Mouse (Mus musculus) kidney, postnatal 10 days (tissue): Measurements from ENCODE around the gene Sept9.

Experiments used
- DNase-seq: peaks from one replicate; pipeline ENCODE4 v3.0.0; 2021; ENCODE audit warnings: mixed read lengths

Gene Sept9

GRCm38 (mm10) chr11:117387241-117387640, 187.8 kb downstream of the Sept9 start:
- DNase-seq = peak; percentile 41

GRCm38 (mm10) chr11:117390001-117390402, 190.5 kb downstream of the Sept9 start:
- DNase-seq = peak; percentile 72

- DNase-seq = no peak
Measured at GRCm38 (mm10) chr11:117390774-117391534, 191.5 kb downstream of the Sept9 start.

GRCm38 (mm10) chr11:117392251-117392650, 192.8 kb downstream of the Sept9 start:
- peak; percentile 50 for DNase-seq

GRCm38 (mm10) chr11:117393715-117394114, 194.3 kb downstream of the Sept9 start:
- DNase-seq = no peak

- peak; percentile 71 for DNase-seq
Measured at GRCm38 (mm10) chr11:117394230-117395137, 195.0 kb downstream of the Sept9 start.

GRCm38 (mm10) chr11:117395228-117395627, 195.8 kb downstream of the Sept9 start:
- peak; percentile 37 for DNase-seq

- peak; percentile 57 for DNase-seq
Measured at GRCm38 (mm10) chr11:117396929-117397328, 197.5 kb downstream of the Sept9 start.

GRCm38 (mm10) chr11:117397755-117398154, 198.3 kb downstream of the Sept9 start:
- peak; percentile 53 for DNase-seq

GRCm38 (mm10) chr11:117398191-117398590, 198.7 kb downstream of the Sept9 start:
- no peak for DNase-seq

- no peak for DNase-seq
Measured at GRCm38 (mm10) chr11:117401583-117402367, 202.3 kb downstream of the Sept9 start.

GRCm38 (mm10) chr11:117402550-117402949, 203.1 kb downstream of the Sept9 start:
- no peak for DNase-seq

- no peak for DNase-seq
Measured at GRCm38 (mm10) chr11:117403073-117403472, 203.6 kb downstream of the Sept9 start.

- DNase-seq = no peak
Measured at GRCm38 (mm10) chr11:117403781-117404180, 204.3 kb downstream of the Sept9 start.

- no peak for DNase-seq
Measured at GRCm38 (mm10) chr11:117406711-117407110, 207.2 kb downstream of the Sept9 start.

- DNase-seq = no peak
Measured at GRCm38 (mm10) chr11:117407196-117407595, 207.7 kb downstream of the Sept9 start.

- peak; percentile 67 for DNase-seq
Measured at GRCm38 (mm10) chr11:117407651-117408441, 208.4 kb downstream of the Sept9 start.

- DNase-seq = peak; percentile 52
Measured at GRCm38 (mm10) chr11:117408442-117409031, 209.1 kb downstream of the Sept9 start.

GRCm38 (mm10) chr11:117409331-117409730, 209.9 kb downstream of the Sept9 start:
- no peak for DNase-seq

- DNase-seq = peak; percentile 34
Measured at GRCm38 (mm10) chr11:117410059-117410458, 210.6 kb downstream of the Sept9 start.

- DNase-seq = no peak
Measured at GRCm38 (mm10) chr11:117411663-117412062, 212.2 kb downstream of the Sept9 start.
